Mouse (Mus musculus) kidney, postnatal 0 days (tissue): ENCODE results near the gene Ghr. TPM values are rescaled to one million over a fixed set of nuclear protein-coding genes. Genes with fewer than 3 reads are reported as not detected.

Experiments
- ATAC-seq: fragments of 200-750 bp; cut with Nextera tagmentation; replicated peaks from 2 replicates; pipeline ENCODE4 v1.8.0; 2017; ENCODE audit warnings: low read depth, moderate number of reproducible peaks, moderate TSS enrichment, moderate library complexity; ENCODE audit not compliant: low FRiP score
- DNase-seq: peaks from one replicate; pipeline ENCODE4 v3.0.0-alpha.2; 2016; ENCODE audit warnings: low spot score
- H3K27ac ChIP-seq: fragments of 300-500 bp; sonication (generic); 2 replicates; pipeline ENCODE4 v1.5.1; 2014; ENCODE audit warnings: mild to moderate bottlenecking
- H3K27me3 ChIP-seq: fragments of 300-500 bp; sonication (generic); 2 replicates; pipeline ENCODE4 v1.6.1; 2014; ENCODE audit warnings: low read length, mixed read lengths; ENCODE audit not compliant: insufficient read depth
- H3K36me3 ChIP-seq: fragments of 300-500 bp; sonication (generic); 2 replicates; pipeline ENCODE4 v1.6.1; 2014; ENCODE audit warnings: low read length, mixed read lengths; ENCODE audit not compliant: insufficient read depth
- H3K4me1 ChIP-seq: fragments of 300-500 bp; sonication (generic); replicated peaks from 2 replicates; pipeline ENCODE4 v1.6.1; 2014; ENCODE audit warnings: antibody characterized with exemption, low read length, mixed read lengths; ENCODE audit not compliant: insufficient read depth
- H3K4me2 ChIP-seq: fragments of 300-500 bp; sonication (generic); 2 replicates; pipeline ENCODE4 v1.6.1; 2014; ENCODE audit warnings: mild to moderate bottlenecking, low read length, moderate library complexity, mixed read lengths
- H3K4me3 ChIP-seq: fragments of 300-500 bp; sonication (generic); replicated peaks from 2 replicates; pipeline ENCODE4 v1.5.1; 2014; ENCODE audit warnings: low read depth, low read length
- H3K9ac ChIP-seq: fragments of 300-500 bp; sonication (generic); 2 replicates; pipeline ENCODE4 v1.6.1; 2014; ENCODE audit warnings: low read depth, low read length
- H3K9me3 ChIP-seq: fragments of 300-500 bp; sonication (generic); replicated peaks from 2 replicates; pipeline ENCODE4 v1.6.1; 2016; ENCODE audit warnings: low read length, inconsistent platforms, mixed read lengths
- CTCF ChIP-seq: IDR thresholded peaks from 2 replicates; pipeline ENCODE4 v1.5.1; 2016; ENCODE audit warnings: antibody characterized with exemption, low read depth, mild to moderate bottlenecking, moderate library complexity
- WGBS: fragments of 180-500 bp; shearing (Covaris S2); extraction: QIAGEN DNeasy Blood & Tissue Kit; methylation state at CpG from one replicate; pipeline ENCODE4 v1.1.7; 2014; 5-methylcytosine and 5-hydroxymethylcytosine counted together
- polyA plus RNA-seq: library from polyadenylated mRNA; unstranded; fragments of >200 nt; fragmentation: Nextera tagmentation; extraction: Ambion mirVana; gene quantifications from 2 replicates; pipeline ENCODE4 v1.2.1, GENCODE M21; 2015

The Ghr gene
- polyA plus RNA-seq, 1 experiment from 2014 or later = 82.6 TPM

- TF ChIP-seq CTCF = no peak
- no peak overlapping the region for H3K4me2 ChIP-seq
- DNase-seq (no peak), ATAC-seq (no peak)
- 84% methylated on average over 3 of the region's 3 CpGs for WGBS
- H3K9ac ChIP-seq = no peak overlapping the region
- H3K27me3 ChIP-seq = no peaks in the 10 kb centered on the region
- H3K27ac ChIP-seq = no peak overlapping the region
- no peaks in the 10 kb centered on the region for H3K36me3 ChIP-seq
- H3K4me3 ChIP-seq = no peak overlapping the region
- H3K4me1 ChIP-seq = no peaks in the 10 kb centered on the region
- no peaks in the 10 kb centered on the region for H3K9me3 ChIP-seq
These were observed 24.8 kb downstream of the Ghr start for GRCm38 (mm10) chr15:3558524-3558923.

GRCm38 (mm10) chr15:3544289-3544688 is 39.0 kb downstream of the Ghr start:
- Histone ChIP-seq H3K4me1 (no peaks in the 10 kb centered on the region), H3K4me2 (no peak overlapping the region), H3K9ac (no peak overlapping the region), H3K27me3 (no peaks in the 10 kb centered on the region), H3K9me3 (no peaks in the 10 kb centered on the region), H3K27ac (no peak overlapping the region), H3K4me3 (no peak overlapping the region), H3K36me3 (0 out of 2 replicates have a peak, but pooled peaks cover 7% of the 10 kb centered on the region)
- WGBS = 75% methylated on average over 2 of the region's 2 CpGs
- no peak for TF ChIP-seq CTCF
- ATAC-seq (no peak), DNase-seq (no peak)

- 54% methylated on average over 3 of the region's 3 CpGs for WGBS
- H3K27ac ChIP-seq = no peak overlapping the region
- ATAC-seq = no peak
These were observed 46.9 kb downstream of the Ghr start for GRCm38 (mm10) chr15:3536309-3536900.

GRCm38 (mm10) chr15:3514027-3514426 is 69.3 kb downstream of the Ghr start:
- Histone ChIP-seq H3K4me1 (0 out of 2 replicates have a peak, but pooled peaks cover 6% of the 10 kb centered on the region), H3K27ac (no peak overlapping the region), H3K36me3 (no peaks in the 10 kb centered on the region), H3K4me3 (no peak overlapping the region), H3K9me3 (no peaks in the 10 kb centered on the region), H3K27me3 (no peaks in the 10 kb centered on the region), H3K9ac (no peak overlapping the region), H3K4me2 (no peak overlapping the region)
- 93% methylated on average over 1 of the region's 1 CpGs for WGBS
- ATAC-seq (no peak), DNase-seq (no peak)
- TF ChIP-seq CTCF = no peak

More at GRCm38 (mm10) chr15:3536309-3536900, 46.9 kb downstream of the Ghr start:
- Histone ChIP-seq H3K36me3 (no peaks in the 10 kb centered on the region), H3K4me3 (no peak overlapping the region), H3K27me3 (no peaks in the 10 kb centered on the region), H3K9ac (no peak overlapping the region), H3K4me1 (no peaks in the 10 kb centered on the region), H3K4me2 (no peak overlapping the region), H3K9me3 (no peaks in the 10 kb centered on the region)
- no peak for TF ChIP-seq CTCF
- peak; percentile 52 for DNase-seq

- 66% methylated on average over 1 of the region's 1 CpGs for WGBS
- ATAC-seq = no peak
- H3K4me2 ChIP-seq = no peak overlapping the region
- no peak for DNase-seq
- no peak overlapping the region for H3K4me3 ChIP-seq
- H3K27ac ChIP-seq = no peak overlapping the region
- 0 out of 2 replicates have a peak, but pooled peaks cover 14% of the 10 kb centered on the region for H3K4me1 ChIP-seq
- TF ChIP-seq CTCF = no peak
- H3K9me3 ChIP-seq = no peaks in the 10 kb centered on the region
- H3K9ac ChIP-seq = no peak overlapping the region
- H3K36me3 ChIP-seq = no peaks in the 10 kb centered on the region
- H3K27me3 ChIP-seq = no peaks in the 10 kb centered on the region
These were observed 70.9 kb downstream of the Ghr start for GRCm38 (mm10) chr15:3512380-3512779.

GRCm38 (mm10) chr15:3511639-3512171 is 71.6 kb downstream of the Ghr start:
- Histone ChIP-seq H3K9ac (no peak overlapping the region), H3K36me3 (no peaks in the 10 kb centered on the region), H3K4me3 (no peak overlapping the region), H3K4me2 (no peak overlapping the region), H3K4me1 (0 out of 2 replicates have a peak, but pooled peaks cover 14% of the 10 kb centered on the region), H3K27me3 (no peaks in the 10 kb centered on the region), H3K27ac (0 out of 2 replicates have a peak overlapping the region, but pooled peaks have one; percentile 6), H3K9me3 (no peaks in the 10 kb centered on the region)
- DNase-seq (no peak), ATAC-seq (no peak)
- TF ChIP-seq CTCF = no peak
- WGBS = 92% methylated on average over 2 of the region's 2 CpGs
